Mouse (Mus musculus): Measurements from ENCODE around the gene Nhsl1. TPM values are rescaled to one million over a fixed set of nuclear protein-coding genes. Genes with fewer than 3 reads are reported as not detected.

Gene Nhsl1
- total and polyA plus RNA-seq, 3 experiments = not detected

DNA sequence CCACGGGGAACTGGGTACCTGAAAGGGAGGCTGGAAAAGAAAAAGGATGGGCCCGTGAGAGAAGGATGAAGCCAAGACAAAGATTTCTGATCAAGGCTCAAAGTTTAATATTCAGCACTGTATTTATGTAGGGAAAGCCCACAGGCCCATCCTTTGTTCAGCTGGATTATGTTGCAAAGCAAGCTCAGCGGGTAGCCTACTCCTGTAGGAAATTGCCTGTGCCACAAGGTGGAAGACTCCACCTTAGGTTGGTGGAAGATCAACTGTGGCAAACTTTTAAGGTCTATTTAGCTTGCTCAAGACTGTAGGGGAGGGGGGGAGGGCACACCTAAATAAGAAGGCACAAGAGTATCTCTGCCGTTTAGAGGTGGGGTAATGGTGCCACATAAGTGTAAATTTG lies 14.8 kb downstream of the Nhsl1 start:
- Histone ChIP-seq H3K27ac (ENCODE audit: control insufficient read depth, low read depth, low read length) (no peak overlapping the region), H3K4me1 (ENCODE audit: control insufficient read depth in 1 of 2, insufficient read depth in 2 of 2, low read length in 2 of 2) (no peaks in the 10 kb centered on the region), H3K4me3 (ENCODE audit: control insufficient read depth in 1 of 2, insufficient read depth in 1 of 2, low read depth in 2 of 2, low read length in 2 of 2) (no peak overlapping the region), H3K9ac (ENCODE audit: control insufficient read depth, low read depth, low read length, poor library complexity, severe bottlenecking) (no peak overlapping the region), H3K27me3 (ENCODE audit: control insufficient read depth in 1 of 2, insufficient read depth in 2 of 2, low read length in 2 of 2) (no peaks in the 10 kb centered on the region), H3K79me2 (ENCODE audit: control insufficient read depth, insufficient read depth, low read length, poor library complexity) (no peaks in the 10 kb centered on the region), H3K36me3 (ENCODE audit: control insufficient read depth in 1 of 2, insufficient read depth in 2 of 2, low read length in 2 of 2) (no peaks in the 10 kb centered on the region), H3K9me3 (replicated peaks; ENCODE audit: insufficient read depth, low read length) (no peaks in the 10 kb centered on the region)
- TF ChIP-seq MAX (IDR thresholded peaks at IDR 0.05; ENCODE audit: low read length) = no peak
- TF ChIP-seq POLR2AphosphoS5 (IDR thresholded peaks at IDR 0.05; ENCODE audit: borderline replicate concordance, low read depth, low read length) = no peak
- TF ChIP-seq UBTF (IDR thresholded peaks at IDR 0.05; ENCODE audit: borderline replicate concordance, insufficient read depth, low read depth, low read length) = no peak
- TF ChIP-seq USF2 (IDR thresholded peaks at IDR 0.05; ENCODE audit: borderline replicate concordance in 1 of 2, insufficient read depth in 1 of 2, low read depth in 1 of 2, low read length in 2 of 2) = no peak
- no peak for TF ChIP-seq KAT2A (conservative IDR thresholded peaks at IDR 0.05; ENCODE audit: low read depth, low read length)
- TF ChIP-seq CTCF (IDR thresholded peaks at IDR 0.05 in 2 of 3, conservative IDR thresholded peaks at IDR 0.05 in 1 of 3; ENCODE audit: control insufficient read depth in 1 of 3, insufficient read depth in 1 of 3, low read depth in 2 of 3, low read length in 3 of 3, poor library complexity in 1 of 3, severe bottlenecking in 1 of 3) = no peak
- no peak for TF ChIP-seq NRF1 (IDR thresholded peaks at IDR 0.05; ENCODE audit: insufficient read depth, low read depth, low read length, poor library complexity, severe bottlenecking)
- no peak for TF ChIP-seq GATA1 (IDR thresholded peaks at IDR 0.05; ENCODE audit: low read depth, low read length)
- no peak for TF ChIP-seq CHD2 (IDR thresholded peaks at IDR 0.05; ENCODE audit: low read length)
- TF ChIP-seq JUND (IDR thresholded peaks at IDR 0.05; ENCODE audit: low read depth, low read length) = no peak
- no peak for TF ChIP-seq USF1 (IDR thresholded peaks at IDR 0.05; ENCODE audit: low read depth, low read length)
- TF ChIP-seq HCFC1 (IDR thresholded peaks at IDR 0.05; ENCODE audit: low read depth, low read length) = no peak
- no peak for TF ChIP-seq BHLHE40 (IDR thresholded peaks at IDR 0.05; ENCODE audit: borderline replicate concordance, low read depth, low read length)
- no peak for DNase-seq (ENCODE audit: low read depth, low spot score)

DNA sequence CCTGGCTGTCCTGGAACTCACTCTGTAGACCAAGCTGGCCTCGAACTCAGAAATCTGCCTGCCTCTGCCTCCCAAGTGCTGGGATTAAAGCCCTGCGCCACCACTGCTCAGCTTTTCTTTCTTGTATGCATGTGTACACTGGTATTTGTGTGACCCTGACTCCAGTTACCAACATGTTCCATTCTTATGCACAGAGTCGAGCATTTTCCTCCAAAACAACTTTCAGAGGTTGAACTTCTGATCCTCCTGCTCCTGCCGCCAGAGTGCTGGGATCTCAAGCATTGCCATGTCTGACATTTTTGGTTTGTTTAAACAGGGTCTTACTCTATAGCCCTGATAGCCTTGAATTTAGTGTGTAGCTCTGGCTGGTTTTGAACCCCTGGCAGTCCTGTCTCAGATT lies 15.4 kb downstream of the Nhsl1 start:
- TF ChIP-seq JUND (IDR thresholded peaks at IDR 0.05; ENCODE audit: low read depth, low read length) (no peak), ELF1 (IDR thresholded peaks at IDR 0.05; ENCODE audit: low read depth, low read length) (no peak), RCOR1 (IDR thresholded peaks at IDR 0.05; ENCODE audit: low read depth, low read length) (no peak), MYB (IDR thresholded peaks at IDR 0.05; ENCODE audit: low read depth, low read length) (no peak), MXI1 (IDR thresholded peaks at IDR 0.05; ENCODE audit: low read depth, low read length) (no peak), KAT2A (conservative IDR thresholded peaks at IDR 0.05; ENCODE audit: low read depth, low read length) (no peak), POLR2A (IDR thresholded peaks at IDR 0.05; ENCODE audit: control insufficient read depth in 1 of 2, insufficient read depth in 1 of 2, low read depth in 1 of 2, low read length in 2 of 2, poor library complexity in 1 of 2) (no peak), TAL1 (IDR thresholded peaks at IDR 0.05; ENCODE audit: low read length) (no peak), ZMIZ1 (IDR thresholded peaks at IDR 0.05; ENCODE audit: low read depth, low read length) (no peak), TCF12 (IDR thresholded peaks at IDR 0.05; ENCODE audit: low read depth, low read length) (no peak), RAD21 (IDR thresholded peaks at IDR 0.05; ENCODE audit: low read depth, low read length) (no peak), MEF2A (IDR thresholded peaks at IDR 0.05; ENCODE audit: extremely low read depth, insufficient replicate concordance, low read depth, low read length, poor library complexity, severe bottlenecking) (no peak), MAX (IDR thresholded peaks at IDR 0.05; ENCODE audit: low read length) (no peak)
- H3K27ac ChIP-seq (ENCODE audit: control insufficient read depth, low read depth, low read length) = no peak overlapping the region
- H3K9ac ChIP-seq (ENCODE audit: control insufficient read depth, low read depth, low read length, poor library complexity, severe bottlenecking) = no peak overlapping the region
- H3K79me2 ChIP-seq (ENCODE audit: control insufficient read depth, insufficient read depth, low read length, poor library complexity) = no peaks in the 10 kb centered on the region
- no peak for DNase-seq (ENCODE audit: low read depth, low spot score)
- H3K9me3 ChIP-seq (replicated peaks; ENCODE audit: insufficient read depth, low read length) = no peaks in the 10 kb centered on the region
- no peak overlapping the region for H3K4me3 ChIP-seq (ENCODE audit: control insufficient read depth in 1 of 2, insufficient read depth in 1 of 2, low read depth in 2 of 2, low read length in 2 of 2)
- H3K4me1 ChIP-seq (ENCODE audit: control insufficient read depth in 1 of 2, insufficient read depth in 2 of 2, low read length in 2 of 2) = no peaks in the 10 kb centered on the region
- H3K36me3 ChIP-seq (ENCODE audit: control insufficient read depth in 1 of 2, insufficient read depth in 2 of 2, low read length in 2 of 2) = no peaks in the 10 kb centered on the region
- no peaks in the 10 kb centered on the region for H3K27me3 ChIP-seq (ENCODE audit: control insufficient read depth in 1 of 2, insufficient read depth in 2 of 2, low read length in 2 of 2)

Data from MEL (cell line).